Mouse (Mus musculus) layer of hippocampus, postnatal 36 days (tissue): ENCODE measurements around the gene Gm11444. TPM values are rescaled to one million over a fixed set of nuclear protein-coding genes. Genes with fewer than 3 reads are reported as not detected.

Source experiments
- DNase-seq, 2 experiments: peaks; one replicate each; pipeline ENCODE4 v3.0.0; 2022
- total RNA-seq, 2 experiments: library from RNA; stranded (reverse); gene quantifications; 2 replicates each; pipeline ENCODE4 v1.2.3; 2021

The Gm11444 gene
- total RNA-seq, 2 experiments from 2014 or later, result not detected

- no peak for DNase-seq
Measured at GRCm38 (mm10) chr11:85812201-85812966, 37.7 kb downstream of the Gm11444 start.

GRCm38 (mm10) chr11:85811676-85812075, 38.5 kb downstream of the Gm11444 start:
- DNase-seq, result no peak

- DNase-seq, result no peak
Measured at GRCm38 (mm10) chr11:85811229-85811628, 38.9 kb downstream of the Gm11444 start.

- no peak for DNase-seq
Measured at GRCm38 (mm10) chr11:85807353-85807752, 42.8 kb downstream of the Gm11444 start.

- DNase-seq, result no peak
Measured at GRCm38 (mm10) chr11:85805779-85806178, 44.4 kb downstream of the Gm11444 start.

GRCm38 (mm10) chr11:85804048-85804447, 46.1 kb downstream of the Gm11444 start:
- no peak for DNase-seq

- no peak for DNase-seq
Measured at GRCm38 (mm10) chr11:85800380-85800779, 49.8 kb downstream of the Gm11444 start.

GRCm38 (mm10) chr11:85799856-85800255, 50.3 kb downstream of the Gm11444 start:
- DNase-seq, result no peak

GRCm38 (mm10) chr11:85799456-85799855, 50.7 kb downstream of the Gm11444 start:
- DNase-seq, result no peak

Other genes with a start within 250 kb of the Gm11444 start
- gene Tbx2, start 17.8 kb downstream of the Gm11444 start, total RNA-seq, result 1 to 10 TPM; 1.2 to 1.4 TPM
- gene Tbx4, start 36.1 kb upstream of the Gm11444 start, total RNA-seq, result under 1 TPM; 0.20 to 0.22 TPM